Mouse (Mus musculus): ENCODE results near the gene Nfat5. TPM values are rescaled to one million over a fixed set of nuclear protein-coding genes. Genes with fewer than 3 reads are reported as not detected.

Nfat5 gene
- polyA plus RNA-seq, 1 experiment from 2014 or later = 21.7 TPM

DNA sequence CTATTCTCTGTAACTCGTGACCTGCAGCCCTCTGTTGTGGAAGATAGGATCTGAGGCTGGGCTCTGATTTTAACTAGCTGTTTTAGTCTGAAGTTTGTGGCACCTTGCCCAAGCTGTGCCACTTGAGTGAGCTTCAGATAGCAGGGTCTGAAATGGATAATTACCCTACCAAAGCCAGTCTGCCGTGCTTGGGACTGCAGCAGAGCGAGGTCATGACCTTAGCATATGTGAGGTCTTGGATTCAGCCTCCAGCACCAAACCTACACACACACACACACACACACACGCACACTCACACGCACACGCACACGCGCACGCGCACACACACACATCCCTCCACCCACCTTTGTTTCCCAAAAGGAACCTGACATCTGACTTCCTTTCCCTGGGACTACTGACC, 27.5 kb upstream of the Nfat5 start:
- no peak overlapping the region for H3K4me2 ChIP-seq
- 75% methylated on average over 10 of the region's 10 CpGs for WGBS
- H3K4me1 ChIP-seq (replicated peaks) = 0 out of 2 replicates have a peak, but pooled peaks cover 4% of the 10 kb centered on the region
- H3K9me3 ChIP-seq = no peaks in the 10 kb centered on the region
- no peak overlapping the region for H3K9ac ChIP-seq (replicated peaks)
- H3K4me3 ChIP-seq (replicated peaks) = no peak overlapping the region
- ATAC-seq (ENCODE audit: insufficient number of reproducible peaks, insufficient read depth, low FRiP score, low TSS enrichment, low read depth) = no peak
- no peak overlapping the region for H3K27ac ChIP-seq
- no peaks in the 10 kb centered on the region for H3K27me3 ChIP-seq
- H3K36me3 ChIP-seq = no peaks in the 10 kb centered on the region

GRCm38 (mm10) chr8:107268501-107268900, 24.8 kb upstream of the Nfat5 start:
- H3K27ac ChIP-seq = no peak overlapping the region
- 61% methylated on average over 9 of the region's 9 CpGs for WGBS
- no peaks in the 10 kb centered on the region for H3K27me3 ChIP-seq
- no peak for ATAC-seq (ENCODE audit: insufficient number of reproducible peaks, insufficient read depth, low FRiP score, low TSS enrichment, low read depth)
- no peaks in the 10 kb centered on the region for H3K9me3 ChIP-seq
- no peak overlapping the region for H3K4me2 ChIP-seq
- 0 out of 2 replicates have a peak, but pooled peaks cover 4% of the 10 kb centered on the region for H3K4me1 ChIP-seq (replicated peaks)
- H3K9ac ChIP-seq (replicated peaks) = no peak overlapping the region
- H3K36me3 ChIP-seq = no peaks in the 10 kb centered on the region
- H3K4me3 ChIP-seq (replicated peaks) = no peak overlapping the region

DNA sequence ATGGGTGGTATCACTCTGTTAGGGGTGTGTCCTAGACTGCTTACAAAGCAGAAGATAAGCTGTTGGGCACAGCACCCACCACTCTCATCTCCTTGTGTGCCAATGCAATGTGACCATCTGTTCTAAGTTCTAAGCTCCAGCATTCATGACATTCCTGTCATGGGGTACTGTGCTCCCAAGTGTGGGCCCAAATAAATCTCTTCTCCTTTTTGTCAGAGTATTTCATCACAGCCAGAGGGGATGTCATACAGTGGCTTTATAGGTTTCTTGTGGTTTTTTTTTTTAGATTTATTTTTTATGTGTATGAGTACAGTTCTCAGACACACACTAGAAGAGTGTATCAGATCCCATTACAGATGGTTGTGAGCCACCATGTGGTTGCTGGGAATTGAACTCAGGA, 24.1 kb upstream of the Nfat5 start:
- Histone ChIP-seq H3K36me3 (no peaks in the 10 kb centered on the region), H3K4me2 (no peak overlapping the region), H3K9ac (replicated peaks) (no peak overlapping the region), H3K4me3 (replicated peaks) (no peak overlapping the region), H3K9me3 (no peaks in the 10 kb centered on the region), H3K27me3 (no peaks in the 10 kb centered on the region), H3K4me1 (replicated peaks) (0 out of 2 replicates have a peak, but pooled peaks cover 4% of the 10 kb centered on the region), H3K27ac (no peak overlapping the region)
- no peak for ATAC-seq (ENCODE audit: insufficient number of reproducible peaks, insufficient read depth, low FRiP score, low TSS enrichment, low read depth)

GRCm38 (mm10) chr8:107269617-107270139, 23.6 kb upstream of the Nfat5 start:
- H3K9me3 ChIP-seq = no peaks in the 10 kb centered on the region
- no peak overlapping the region for H3K27ac ChIP-seq
- WGBS = 63% methylated on average over 3 of the region's 3 CpGs
- H3K36me3 ChIP-seq = no peaks in the 10 kb centered on the region
- no peak overlapping the region for H3K4me2 ChIP-seq
- ATAC-seq (ENCODE audit: insufficient number of reproducible peaks, insufficient read depth, low FRiP score, low TSS enrichment, low read depth) = no peak
- H3K4me3 ChIP-seq (replicated peaks) = no peak overlapping the region
- no peaks in the 10 kb centered on the region for H3K27me3 ChIP-seq
- no peak overlapping the region for H3K9ac ChIP-seq (replicated peaks)
- H3K4me1 ChIP-seq (replicated peaks) = 0 out of 2 replicates have a peak, but pooled peaks cover 4% of the 10 kb centered on the region

DNA sequence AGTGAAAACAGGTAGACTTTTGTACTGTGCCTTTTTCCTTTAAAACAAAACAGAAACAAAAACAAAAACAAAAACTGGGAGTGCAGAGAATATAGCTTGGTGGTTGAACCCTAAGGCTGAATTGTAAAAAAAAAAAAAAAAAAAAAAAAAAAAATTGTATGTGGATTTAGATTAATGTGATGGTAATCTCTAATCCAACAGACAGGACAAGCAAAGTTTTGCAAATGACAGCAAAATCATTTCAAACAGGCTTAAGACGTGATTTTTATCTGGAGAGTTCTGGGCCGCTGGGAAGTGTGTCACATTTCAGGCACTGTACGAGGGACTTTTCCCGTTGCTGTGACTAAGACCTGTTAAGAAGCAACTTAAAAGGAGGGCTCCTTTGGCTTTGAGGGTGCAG, 23.0 kb upstream of the Nfat5 start:
- Histone ChIP-seq H3K27ac (no peak overlapping the region), H3K27me3 (no peaks in the 10 kb centered on the region), H3K4me1 (replicated peaks) (0 out of 2 replicates have a peak, but pooled peaks cover 4% of the 10 kb centered on the region), H3K4me2 (no peak overlapping the region), H3K36me3 (no peaks in the 10 kb centered on the region), H3K4me3 (replicated peaks) (no peak overlapping the region), H3K9ac (replicated peaks) (no peak overlapping the region), H3K9me3 (no peaks in the 10 kb centered on the region)
- WGBS = 66% methylated on average over 4 of the region's 4 CpGs
- no peak for ATAC-seq (ENCODE audit: insufficient number of reproducible peaks, insufficient read depth, low FRiP score, low TSS enrichment, low read depth)

- no peak overlapping the region for H3K4me2 ChIP-seq
- no peaks in the 10 kb centered on the region for H3K9me3 ChIP-seq
- 0 out of 2 replicates have a peak, but pooled peaks cover 4% of the 10 kb centered on the region for H3K4me1 ChIP-seq (replicated peaks)
- no peak overlapping the region for H3K27ac ChIP-seq
- no peak overlapping the region for H3K9ac ChIP-seq (replicated peaks)
- no peak overlapping the region for H3K4me3 ChIP-seq (replicated peaks)
- WGBS = 69% methylated on average over 11 of the region's 11 CpGs
- H3K36me3 ChIP-seq = no peaks in the 10 kb centered on the region
- no peak for ATAC-seq (ENCODE audit: insufficient number of reproducible peaks, insufficient read depth, low FRiP score, low TSS enrichment, low read depth)
- no peaks in the 10 kb centered on the region for H3K27me3 ChIP-seq
Observed at GRCm38 (mm10) chr8:107270751-107271150, 22.5 kb upstream of the Nfat5 start.

GRCm38 (mm10) chr8:107277323-107277883, 15.9 kb upstream of the Nfat5 start:
- no peak overlapping the region for H3K4me3 ChIP-seq (replicated peaks)
- H3K9ac ChIP-seq (replicated peaks) = no peak overlapping the region
- no peak overlapping the region for H3K27ac ChIP-seq
- H3K4me1 ChIP-seq (replicated peaks) = peaks cover 10% of the 10 kb centered on the region
- 31% methylated on average over 5 of the region's 5 CpGs for WGBS
- no peaks in the 10 kb centered on the region for H3K9me3 ChIP-seq
- no peaks in the 10 kb centered on the region for H3K36me3 ChIP-seq
- no peaks in the 10 kb centered on the region for H3K27me3 ChIP-seq
- H3K4me2 ChIP-seq = no peak overlapping the region
- no peak for ATAC-seq (ENCODE audit: insufficient number of reproducible peaks, insufficient read depth, low FRiP score, low TSS enrichment, low read depth)

GRCm38 (mm10) chr8:107278571-107278970, 14.7 kb upstream of the Nfat5 start:
- Histone ChIP-seq H3K4me2 (no peak overlapping the region), H3K27me3 (no peaks in the 10 kb centered on the region), H3K4me3 (replicated peaks) (no peak overlapping the region), H3K9me3 (no peaks in the 10 kb centered on the region), H3K36me3 (no peaks in the 10 kb centered on the region), H3K9ac (replicated peaks) (no peak overlapping the region), H3K27ac (no peak overlapping the region), H3K4me1 (replicated peaks) (peaks cover 10% of the 10 kb centered on the region)
- 73% methylated on average over 1 of the region's 1 CpGs for WGBS
- no peak for ATAC-seq (ENCODE audit: insufficient number of reproducible peaks, insufficient read depth, low FRiP score, low TSS enrichment, low read depth)

DNA sequence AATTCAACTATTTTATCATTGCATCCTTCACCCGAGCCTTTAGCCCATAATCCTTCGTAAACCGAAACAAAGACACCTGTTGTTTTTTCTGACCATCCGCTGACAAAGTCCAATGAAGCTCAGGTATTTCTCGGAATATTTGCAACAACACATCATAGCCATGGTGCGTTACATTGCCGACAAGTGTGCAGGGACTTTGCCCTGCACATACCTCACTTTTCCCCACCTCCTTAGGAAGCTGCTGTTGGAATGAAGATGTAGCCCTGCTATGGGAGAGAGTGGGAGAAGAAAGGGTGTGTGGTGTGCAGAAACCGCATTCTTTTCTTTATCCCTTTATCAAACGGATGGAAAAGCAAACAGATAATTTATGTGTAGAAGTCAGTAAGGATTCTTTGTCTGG, 6.6 kb upstream of the Nfat5 start:
- Histone ChIP-seq H3K27ac (no peak overlapping the region), H3K9me3 (no peaks in the 10 kb centered on the region), H3K4me2 (no peak overlapping the region), H3K4me1 (replicated peaks) (no peaks in the 10 kb centered on the region), H3K4me3 (replicated peaks) (no peak overlapping the region), H3K36me3 (no peaks in the 10 kb centered on the region), H3K27me3 (no peaks in the 10 kb centered on the region), H3K9ac (replicated peaks) (no peak overlapping the region)
- 80% methylated on average over 9 of the region's 9 CpGs for WGBS
- ATAC-seq (ENCODE audit: insufficient number of reproducible peaks, insufficient read depth, low FRiP score, low TSS enrichment, low read depth) = no peak

GRCm38 (mm10) chr8:107287522-107287921, 5.7 kb upstream of the Nfat5 start:
- Histone ChIP-seq H3K4me3 (replicated peaks) (no peak overlapping the region), H3K36me3 (no peaks in the 10 kb centered on the region), H3K27ac (no peak overlapping the region), H3K9ac (replicated peaks) (no peak overlapping the region), H3K4me1 (replicated peaks) (peaks cover 7% of the 10 kb centered on the region), H3K9me3 (no peaks in the 10 kb centered on the region), H3K4me2 (no peak overlapping the region), H3K27me3 (no peaks in the 10 kb centered on the region)
- 72% methylated on average over 5 of the region's 5 CpGs for WGBS
- ATAC-seq (ENCODE audit: insufficient number of reproducible peaks, insufficient read depth, low FRiP score, low TSS enrichment, low read depth) = no peak

DNA sequence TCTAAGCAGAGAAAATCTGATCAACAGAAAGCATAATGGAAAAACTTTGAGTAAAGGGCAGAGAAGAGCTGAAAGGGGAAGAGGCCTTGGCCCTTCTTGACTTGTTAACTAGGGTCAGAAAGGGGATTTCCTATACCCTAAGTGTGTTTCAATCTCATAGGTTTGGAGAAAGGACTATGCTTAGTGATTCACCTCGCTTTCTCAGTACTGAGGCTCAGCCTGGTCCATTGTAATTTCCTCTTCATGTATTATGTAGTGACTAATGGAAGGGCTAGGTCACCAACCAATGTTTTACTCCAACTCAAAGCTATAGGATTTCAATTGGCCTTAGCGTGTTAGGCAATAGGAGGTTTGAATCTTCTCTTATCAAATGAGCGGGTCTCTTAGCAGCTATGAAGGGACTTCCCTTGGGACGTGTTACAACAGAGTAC, 2.1 kb upstream of the Nfat5 start:
- no peak overlapping the region for H3K27ac ChIP-seq
- H3K4me2 ChIP-seq = no peak overlapping the region
- 91% methylated on average over 4 of the region's 4 CpGs for WGBS
- no peak overlapping the region for H3K9ac ChIP-seq (replicated peaks)
- H3K27me3 ChIP-seq = no peaks in the 10 kb centered on the region
- no peaks in the 10 kb centered on the region for H3K9me3 ChIP-seq
- peaks cover 19% of the 10 kb centered on the region for H3K4me1 ChIP-seq (replicated peaks)
- H3K36me3 ChIP-seq = no peaks in the 10 kb centered on the region
- no peak for ATAC-seq (ENCODE audit: insufficient number of reproducible peaks, insufficient read depth, low FRiP score, low TSS enrichment, low read depth)
- no peak overlapping the region for H3K4me3 ChIP-seq (replicated peaks)

Measured in limb, embryonic 12.5 days (tissue).